Mouse (Mus musculus): ENCODE measurements around the gene Erp44.

The Erp44 gene

GRCm38 (mm10) chr4:48236721-48237120 is 42.6 kb downstream of the Erp44 start:
- no peak for DNase-seq (ENCODE audit: low read depth)

GRCm38 (mm10) chr4:48226800-48227199 is 52.6 kb downstream of the Erp44 start:
- no peak for DNase-seq (ENCODE audit: low read depth)

GRCm38 (mm10) chr4:48225604-48226003 is 53.8 kb downstream of the Erp44 start:
- DNase-seq (ENCODE audit: low read depth) = no peak

GRCm38 (mm10) chr4:48225173-48225572 is 54.2 kb downstream of the Erp44 start:
- DNase-seq (ENCODE audit: low read depth) = peak; percentile 30

- DNase-seq (ENCODE audit: low read depth) = no peak
Measured at GRCm38 (mm10) chr4:48203564-48203963, 75.8 kb downstream of the Erp44 start.

- DNase-seq (ENCODE audit: low read depth) = no peak
Measured at GRCm38 (mm10) chr4:48198447-48198846, 80.9 kb downstream of the Erp44 start.

- DNase-seq (ENCODE audit: low read depth) = no peak
Measured at GRCm38 (mm10) chr4:48197925-48198324, 81.4 kb downstream of the Erp44 start.

- peak; percentile 64 for DNase-seq (ENCODE audit: low read depth)
Measured at GRCm38 (mm10) chr4:48182115-48182806, 97.1 kb downstream of the Erp44 start.

GRCm38 (mm10) chr4:48181366-48181765 is 98.0 kb downstream of the Erp44 start:
- no peak for DNase-seq (ENCODE audit: low read depth)

- DNase-seq (ENCODE audit: low read depth) = no peak
Measured at GRCm38 (mm10) chr4:48180922-48181321, 98.4 kb downstream of the Erp44 start.

- DNase-seq (ENCODE audit: low read depth) = no peak
Measured at GRCm38 (mm10) chr4:48175666-48176065, 103.7 kb downstream of the Erp44 start.

- no peak for DNase-seq (ENCODE audit: low read depth)
Measured at GRCm38 (mm10) chr4:48163851-48164250, 115.5 kb downstream of the Erp44 start.

- peak; percentile 30 for DNase-seq (ENCODE audit: low read depth)
Measured at GRCm38 (mm10) chr4:48160386-48160785, 119.0 kb downstream of the Erp44 start.

- DNase-seq (ENCODE audit: low read depth) = peak; percentile 55
Measured at GRCm38 (mm10) chr4:48155864-48156263, 123.5 kb downstream of the Erp44 start.

GRCm38 (mm10) chr4:48153229-48153628 is 126.1 kb downstream of the Erp44 start:
- no peak for DNase-seq (ENCODE audit: low read depth)

GRCm38 (mm10) chr4:48149492-48149891 is 129.9 kb downstream of the Erp44 start:
- DNase-seq (ENCODE audit: low read depth) = no peak
